Mouse (Mus musculus) bone marrow, adult 2 months (tissue): Measurements from ENCODE around the gene Ndufb10.

ENCODE experiments used
- CTCF ChIP-seq: fragments of 200-500 bp; IDR thresholded peaks from 2 replicates; pipeline ENCODE4 v1.5.1; 2011; ENCODE audit warnings: low read length, control low read depth; ENCODE audit not compliant: control insufficient read depth, insufficient read depth
- POLR2A ChIP-seq: fragments of 200-500 bp; IDR thresholded peaks from 2 replicates; pipeline ENCODE4 v1.6.1; 2011; ENCODE audit warnings: low read depth, mild to moderate bottlenecking, control low read depth, low read length, borderline replicate concordance; ENCODE audit not compliant: control insufficient read depth

- TF ChIP-seq CTCF (no peak), POLR2A (no peak)
Observed at GRCm38 (mm10) chr17:24687599-24687998, 36.7 kb downstream of the Ndufb10 start.
